Mouse (Mus musculus) cerebellum, postnatal 4 days (tissue): ENCODE data around the gene Cnih3.

Experiments used
- DNase-seq, 2 experiments: peaks; one replicate each; pipeline ENCODE4 v3.0.0; 2022; ENCODE audit warnings: low spot score in 2 of 2, mixed read lengths in 1 of 2

Cnih3 gene

GRCm38 (mm10) chr1:181407281-181407680 is 54.9 kb downstream of the Cnih3 start:
- peak in 1 of 2 experiments; percentile 37 for DNase-seq

DNA sequence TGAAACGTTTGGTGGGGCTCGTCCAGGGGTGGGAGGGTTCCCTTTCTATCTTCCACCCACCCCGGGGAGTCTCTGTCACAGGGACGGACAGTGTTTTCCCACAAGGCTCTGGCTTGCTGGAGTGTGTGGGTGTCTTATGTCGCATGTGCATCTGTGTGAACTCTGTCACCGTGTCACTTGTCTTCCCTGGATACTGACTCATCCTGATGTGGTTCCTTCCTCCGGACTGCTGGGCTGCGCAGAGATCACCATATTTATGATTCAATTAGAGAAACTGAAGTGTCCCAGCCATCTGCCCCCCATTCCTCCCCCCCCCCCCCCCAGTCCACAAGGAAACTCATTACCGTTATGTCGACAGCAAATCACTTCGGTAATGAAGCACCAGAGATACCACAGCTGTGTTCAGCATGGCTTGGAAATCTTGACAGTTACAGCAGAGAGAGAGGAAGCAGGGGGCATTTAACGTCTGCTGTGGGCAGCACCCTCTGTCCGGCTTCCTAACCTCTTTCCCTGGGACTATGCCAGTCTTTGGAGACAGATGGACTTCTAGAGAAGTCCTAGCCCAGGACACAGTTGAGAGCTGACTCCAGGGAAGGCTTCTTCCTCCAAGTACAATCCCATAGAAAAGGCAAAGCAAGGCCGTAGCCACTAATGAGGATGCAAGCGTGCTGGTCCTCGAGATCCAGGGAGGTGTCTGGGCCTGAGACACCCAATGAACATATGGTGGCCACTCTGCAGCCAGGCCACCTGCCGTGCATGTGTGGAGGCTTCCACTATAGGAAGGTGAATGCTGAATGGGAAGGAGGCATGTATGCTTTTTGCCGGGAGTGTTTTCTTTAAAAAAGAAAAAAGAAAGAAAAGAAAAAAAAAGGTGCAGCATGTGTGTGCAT is 55.9 kb downstream of the Cnih3 start:
- peak in 1 of 2 experiments; percentile 16 for DNase-seq

GRCm38 (mm10) chr1:181409693-181410092 is 57.3 kb downstream of the Cnih3 start:
- DNase-seq: no peak

- no peak for DNase-seq
These were observed 58.3 kb downstream of the Cnih3 start for GRCm38 (mm10) chr1:181410647-181411254.

- no peak for DNase-seq
These were observed 62.6 kb downstream of the Cnih3 start for GRCm38 (mm10) chr1:181414985-181415384.

GRCm38 (mm10) chr1:181416841-181417240 is 64.4 kb downstream of the Cnih3 start:
- DNase-seq: no peak

- peak in 1 of 2 experiments; percentile 33 for DNase-seq
These were observed 65.6 kb downstream of the Cnih3 start for GRCm38 (mm10) chr1:181417937-181418523.

DNA sequence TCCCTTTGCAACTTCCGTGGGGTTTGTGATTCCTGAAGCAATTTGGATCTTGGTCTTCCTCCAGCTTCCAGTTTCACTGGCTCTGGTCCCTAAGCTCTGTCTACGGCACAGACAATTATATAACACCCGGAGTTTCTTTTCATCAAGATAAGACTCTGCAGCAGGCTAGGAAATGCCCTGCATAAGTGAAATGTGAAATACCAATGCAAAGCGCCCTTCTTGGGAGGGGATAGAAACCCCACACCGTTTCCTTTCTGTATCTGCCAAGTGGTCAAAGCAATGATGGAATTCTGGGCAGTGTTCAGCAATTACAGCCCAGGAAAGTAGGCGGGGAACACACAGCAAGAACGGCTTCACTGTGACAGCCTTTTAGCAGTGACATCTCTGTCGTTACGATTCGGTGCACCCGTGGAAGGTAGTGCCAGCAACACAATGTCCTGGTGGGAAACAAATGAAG is 67.7 kb downstream of the Cnih3 start:
- DNase-seq: no peak

- no peak for DNase-seq
These were observed 70.4 kb downstream of the Cnih3 start for GRCm38 (mm10) chr1:181422796-181423195.

DNA sequence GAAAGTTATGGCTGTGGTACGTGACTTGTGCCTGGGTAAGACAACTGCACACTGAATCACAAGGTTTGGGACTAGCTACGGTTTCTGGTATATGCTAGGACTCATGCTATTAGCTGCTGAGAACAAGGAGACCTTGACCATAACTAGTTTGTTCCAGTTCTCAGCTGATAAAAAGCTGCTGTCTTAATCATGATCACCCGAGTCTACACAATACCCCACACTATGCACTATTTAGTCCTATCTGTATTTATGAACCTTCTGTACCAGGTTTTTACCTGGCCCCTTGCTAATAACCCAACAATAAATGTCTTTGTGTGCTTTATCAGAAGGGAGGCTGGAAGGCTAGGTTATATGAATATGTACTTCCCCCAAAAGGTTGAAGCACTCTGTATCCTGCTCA is 72.5 kb downstream of the Cnih3 start:
- DNase-seq: no peak

- no peak for DNase-seq
These were observed 73.0 kb downstream of the Cnih3 start for GRCm38 (mm10) chr1:181425388-181425787.

DNA sequence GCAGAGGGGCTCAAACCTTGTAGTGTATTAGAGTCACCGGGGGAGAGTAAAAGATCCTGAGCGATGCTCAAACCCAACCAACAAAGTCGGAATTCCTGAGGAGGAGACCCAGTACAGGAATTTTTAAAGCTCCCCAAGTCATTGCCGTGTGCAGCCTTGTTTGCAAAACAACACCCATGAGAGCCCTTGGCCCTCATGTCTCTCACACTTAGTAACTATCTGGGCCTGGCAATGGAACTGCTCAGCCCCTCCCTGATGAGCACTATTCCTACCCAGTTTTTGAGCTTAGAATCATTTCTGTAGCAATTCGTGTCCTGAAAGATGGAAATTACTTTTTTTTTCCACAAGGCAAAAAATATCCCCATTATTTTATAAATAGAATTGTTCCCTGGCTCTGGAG is 74.0 kb downstream of the Cnih3 start:
- no peak for DNase-seq

GRCm38 (mm10) chr1:181433263-181433662 is 80.8 kb downstream of the Cnih3 start:
- no peak for DNase-seq

DNA sequence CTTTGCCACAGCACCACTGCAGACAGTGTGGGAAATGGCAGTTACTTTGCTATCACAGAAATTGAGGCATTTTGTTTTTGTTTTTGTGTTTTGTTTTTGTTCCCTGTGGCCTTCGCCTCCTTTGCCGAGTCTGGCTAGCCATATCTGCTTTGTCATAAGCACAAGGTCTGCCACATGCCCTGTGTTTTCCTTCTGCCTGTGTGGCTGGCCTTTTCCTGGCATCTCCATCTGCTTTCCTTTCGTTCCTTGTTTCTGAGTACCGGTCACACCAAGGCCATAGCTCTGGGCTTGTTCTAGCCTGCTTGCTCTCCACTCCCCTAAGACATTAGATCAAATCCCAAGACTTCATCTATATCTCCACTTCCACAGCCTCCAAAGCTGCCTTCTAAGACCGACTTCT is 83.0 kb downstream of the Cnih3 start:
- no peak for DNase-seq

- DNase-seq: no peak
These were observed 88.7 kb downstream of the Cnih3 start for GRCm38 (mm10) chr1:181440982-181441603.

DNA sequence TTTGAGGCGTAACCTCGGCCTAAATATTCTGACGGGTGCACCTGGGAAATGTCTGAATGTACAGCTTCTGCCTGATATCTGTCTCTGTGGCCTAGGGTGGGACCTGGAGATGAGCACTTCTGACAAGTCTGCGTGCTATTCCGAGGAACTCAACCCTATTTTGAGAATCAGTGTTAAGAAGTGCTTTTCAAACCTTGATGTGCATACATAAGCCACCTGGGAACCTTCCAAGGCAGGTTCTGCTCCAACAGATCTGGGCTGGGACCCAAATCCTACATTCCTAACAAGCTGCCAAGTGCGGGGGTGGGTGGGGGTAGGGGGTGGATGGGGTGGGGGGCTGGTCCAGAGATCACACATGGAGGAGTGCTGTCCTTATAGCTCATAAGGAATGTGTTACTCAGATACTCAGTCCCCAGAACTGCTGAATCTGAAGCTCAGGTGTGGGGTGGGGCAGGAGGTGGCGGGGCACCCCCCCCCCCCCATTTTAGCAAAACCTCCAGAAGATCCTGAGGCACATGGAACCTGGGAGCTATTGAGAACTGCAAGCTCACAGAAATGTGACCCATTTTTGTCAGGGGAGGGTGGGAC is 89.3 kb downstream of the Cnih3 start:
- no peak for DNase-seq

GRCm38 (mm10) chr1:181445041-181445440 is 92.6 kb downstream of the Cnih3 start:
- no peak for DNase-seq

DNA sequence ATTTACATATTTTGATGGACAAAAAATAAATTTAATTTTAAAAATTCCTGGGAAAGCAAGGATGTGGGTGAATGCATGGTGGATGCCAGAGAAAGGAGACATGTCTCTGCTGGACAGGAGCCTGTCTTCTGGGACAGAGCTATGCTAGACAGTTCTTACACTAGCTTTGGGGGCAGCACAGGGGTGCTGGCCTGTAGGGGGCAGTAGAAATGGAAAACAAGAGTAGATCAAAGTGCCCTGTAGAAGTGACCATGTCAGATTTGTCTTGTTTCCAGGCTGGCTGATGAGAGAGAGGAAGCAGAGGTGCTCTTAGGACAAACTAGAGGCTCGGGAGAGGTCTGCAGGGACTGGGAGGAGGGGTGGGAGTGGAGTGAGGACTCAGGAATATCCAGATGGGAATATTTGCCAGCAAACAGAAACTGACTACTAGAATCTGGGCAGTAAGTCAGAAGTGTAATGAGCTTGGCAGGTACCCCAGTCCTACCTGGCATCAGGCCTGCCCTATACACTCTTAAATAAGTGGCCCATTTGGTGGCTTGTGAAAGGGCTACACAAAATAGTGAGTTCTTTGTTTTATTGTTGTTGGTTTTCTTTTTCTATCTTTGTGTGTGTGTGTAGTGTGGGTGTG is 93.3 kb downstream of the Cnih3 start:
- DNase-seq: peak in 1 of 2 experiments; percentile 71

DNA sequence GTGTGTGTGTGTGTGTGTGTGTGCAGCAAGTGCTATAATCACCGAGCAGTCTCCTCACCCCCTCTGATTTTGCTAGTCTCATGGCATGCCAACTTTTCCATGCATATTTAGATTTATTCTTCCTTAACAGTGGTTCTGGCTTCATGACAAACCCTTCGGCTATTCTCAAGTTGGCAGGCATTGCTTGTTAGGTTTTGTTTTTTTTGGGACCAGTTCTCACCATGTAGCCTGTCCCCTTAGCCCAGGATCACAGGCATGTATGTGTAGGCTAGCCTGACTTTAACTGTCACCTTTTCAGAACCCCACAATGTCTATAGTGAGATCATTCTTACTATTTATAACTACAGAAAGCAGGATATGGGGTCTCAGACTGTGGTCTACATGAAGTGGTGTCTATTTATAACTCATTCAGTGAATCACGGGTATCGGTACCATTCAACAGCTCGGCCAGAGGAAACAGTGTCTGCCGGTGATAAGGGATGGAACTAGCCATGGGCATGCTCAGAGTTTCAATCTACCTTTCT is 94.2 kb downstream of the Cnih3 start:
- DNase-seq: no peak

DNA sequence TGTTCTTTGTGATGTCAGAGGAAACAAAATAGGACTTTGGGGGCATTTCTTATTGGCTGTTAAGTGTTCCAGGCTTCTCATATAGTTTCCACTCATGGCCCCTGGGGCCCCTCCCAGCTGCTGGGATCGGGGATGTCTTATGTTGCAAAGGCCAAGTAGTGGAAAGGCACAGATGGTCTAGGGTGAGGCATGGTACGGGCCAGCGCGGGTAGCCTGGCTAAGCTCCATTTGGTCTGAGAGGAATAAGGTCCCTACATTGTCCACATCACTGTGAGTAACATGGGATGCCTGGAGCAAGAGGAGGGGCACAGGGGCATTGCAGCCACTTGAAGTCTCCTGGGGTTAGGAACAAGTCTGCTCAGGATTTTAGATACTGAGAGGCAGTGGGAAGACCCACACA is 95.1 kb downstream of the Cnih3 start:
- no peak for DNase-seq

DNA sequence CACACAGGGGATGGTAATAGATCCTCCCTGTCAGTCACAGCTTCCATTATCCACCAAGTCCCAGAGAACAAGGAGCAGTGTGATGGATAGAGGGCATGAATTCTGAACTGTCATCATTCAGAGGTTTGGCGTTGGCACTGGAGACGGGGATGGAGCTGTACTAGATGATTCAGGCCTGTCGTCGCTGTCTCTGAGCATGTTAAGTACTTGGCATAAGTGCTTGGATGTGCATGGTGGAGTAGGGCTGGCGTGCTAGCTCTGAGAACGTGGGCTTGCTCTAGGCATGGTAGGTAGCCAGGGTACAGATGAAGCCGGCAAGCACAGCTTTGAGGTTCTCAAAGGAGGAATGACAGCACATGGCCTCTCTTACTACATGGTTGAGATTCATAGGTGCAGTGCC is 95.6 kb downstream of the Cnih3 start:
- no peak for DNase-seq
